Mouse (Mus musculus): ENCODE measurements at regions not wholly inside any gene's neighbourhood (a gene's known extent, or its start where the extent isn't known, plus 50 kb on each side); places are given as distances from the start of the nearest gene placed in this dataset.

GRCm38 (mm10) chr5:129264363-129264762, 167.8 kb downstream of the Adgrd1 start:
- TF ChIP-seq CTCF (IDR thresholded peaks at IDR 0.05; ENCODE audit: extremely low read depth, insufficient read length, insufficient replicate concordance, low read depth, low read length), result no peak
- no peak for TF ChIP-seq POLR2A (IDR thresholded peaks at IDR 0.05; ENCODE audit: low read depth, low read length)
